Mouse (Mus musculus) splenic B cell, adult 2 months (primary cell): ENCODE results near the gene Bcl7b.

Experiments used
- DNase-seq: peaks from one replicate; pipeline ENCODE4 v3.0.0-alpha.2; 2011; ENCODE audit warnings: low read depth, low spot score
- H3K27me3 ChIP-seq: 2 replicates; pipeline ENCODE4 v1.6.1; 2012; ENCODE audit warnings: mild to moderate bottlenecking, low read length, moderate library complexity, mixed read lengths; ENCODE audit not compliant: control insufficient read depth, poor library complexity, insufficient read depth, severe bottlenecking
- H3K36me3 ChIP-seq: 2 replicates; pipeline ENCODE4 v1.6.1; 2012; ENCODE audit warnings: mild to moderate bottlenecking, low read length, moderate library complexity, mixed read lengths; ENCODE audit not compliant: control insufficient read depth, poor library complexity, insufficient read depth, severe bottlenecking

Gene Bcl7b

GRCm38 (mm10) chr5:135168063-135169062 lies at the start of gene Bcl7b:
Gene Bcl7b, plus strand, starts transcription at chr5:135168283.
- DNase-seq, result peak; percentile 98

GRCm38 (mm10) chr5:135118589-135119081 lies 49.4 kb upstream of the Bcl7b start:
- no peaks in the 10 kb centered on the region for H3K36me3 ChIP-seq
- H3K27me3 ChIP-seq, result no peaks in the 10 kb centered on the region
- peak; percentile 78 for DNase-seq

More at GRCm38 (mm10) chr5:135168063-135169062, at the start of gene Bcl7b:
- no peaks in the 10 kb centered on the region for H3K27me3 ChIP-seq
- peaks cover 3% of the 10 kb centered on the region for H3K36me3 ChIP-seq

DNA sequence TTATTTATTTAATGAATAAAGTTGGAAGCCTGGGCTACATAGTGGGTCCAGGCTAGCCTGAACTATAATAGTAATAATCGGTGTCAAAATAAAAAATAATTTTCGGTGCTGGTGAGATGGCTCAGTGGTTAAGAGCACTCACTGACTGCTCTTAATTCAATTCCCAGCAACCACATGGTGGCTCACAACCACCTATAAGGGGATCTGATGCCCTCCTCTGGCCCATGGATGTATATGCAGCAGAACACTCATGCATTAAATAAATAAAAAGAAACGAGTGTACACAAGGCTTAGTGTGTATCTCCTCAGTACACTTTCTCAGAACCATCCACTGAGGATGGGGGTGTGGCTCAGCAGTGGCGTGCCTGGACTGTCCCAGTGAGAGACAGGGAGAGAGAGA lies 47.3 kb upstream of the Bcl7b start:
- Histone ChIP-seq H3K36me3 (no peaks in the 10 kb centered on the region), H3K27me3 (no peaks in the 10 kb centered on the region)
- peak; percentile 28 for DNase-seq

GRCm38 (mm10) chr5:135126121-135126520 lies 42.0 kb upstream of the Bcl7b start:
- H3K27me3 ChIP-seq, result no peaks in the 10 kb centered on the region

DNA sequence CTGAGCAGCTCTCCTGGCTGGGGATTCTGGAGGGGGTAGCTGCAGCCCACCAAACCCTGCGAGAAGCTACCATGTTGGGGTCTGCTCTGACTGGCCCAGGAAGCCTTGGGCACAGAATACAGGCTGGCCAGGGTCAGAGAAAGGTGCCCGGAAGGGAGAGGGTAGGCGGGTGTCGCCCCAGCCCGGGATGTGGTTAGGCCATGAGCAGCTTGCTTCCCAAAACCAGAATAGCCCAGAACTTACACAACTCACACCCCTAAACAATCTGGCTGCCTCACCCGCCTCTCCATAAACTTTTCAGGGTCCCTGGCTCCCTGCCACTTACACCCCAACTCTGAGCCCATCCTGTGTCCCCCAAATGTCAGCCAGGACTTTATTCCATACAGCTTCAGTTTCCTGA lies 40.4 kb upstream of the Bcl7b start:
- Histone ChIP-seq H3K36me3 (no peaks in the 10 kb centered on the region), H3K27me3 (no peaks in the 10 kb centered on the region)
- DNase-seq, result no peak

More at GRCm38 (mm10) chr5:135126121-135126520, 42.0 kb upstream of the Bcl7b start:
- no peaks in the 10 kb centered on the region for H3K36me3 ChIP-seq
- DNase-seq, result no peak

GRCm38 (mm10) chr5:135129747-135130146 lies 38.3 kb upstream of the Bcl7b start:
- Histone ChIP-seq H3K27me3 (no peaks in the 10 kb centered on the region), H3K36me3 (no peaks in the 10 kb centered on the region)
- no peak for DNase-seq

- Histone ChIP-seq H3K36me3 (no peaks in the 10 kb centered on the region), H3K27me3 (no peaks in the 10 kb centered on the region)
- peak; percentile 77 for DNase-seq
Measured at GRCm38 (mm10) chr5:135133736-135134405, 34.2 kb upstream of the Bcl7b start.

DNA sequence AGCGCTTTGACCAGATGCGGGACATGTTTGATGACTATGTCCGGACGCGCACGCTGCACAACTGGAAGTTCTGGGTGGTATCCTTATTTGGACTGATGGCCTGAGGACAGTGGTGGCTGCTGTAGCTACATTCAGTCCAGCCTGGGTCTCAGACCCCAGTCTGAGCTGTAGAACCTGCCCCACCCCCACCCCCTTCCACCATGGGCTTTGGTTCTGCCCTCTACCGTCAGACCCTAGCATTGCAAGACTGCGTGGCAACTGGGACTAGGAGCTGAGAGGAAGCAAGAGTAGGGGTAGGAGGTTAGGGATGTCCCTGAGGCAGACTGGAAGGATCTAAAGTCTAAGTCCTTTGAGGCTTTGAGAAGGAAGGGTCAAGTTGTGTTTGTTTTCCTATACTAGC lies 33.5 kb upstream of the Bcl7b start:
- Histone ChIP-seq H3K27me3 (no peaks in the 10 kb centered on the region), H3K36me3 (no peaks in the 10 kb centered on the region)
- DNase-seq, result peak; percentile 70

GRCm38 (mm10) chr5:135139881-135140280 lies 28.2 kb upstream of the Bcl7b start:
- DNase-seq, result no peak
- Histone ChIP-seq H3K36me3 (no peaks in the 10 kb centered on the region), H3K27me3 (no peaks in the 10 kb centered on the region)

- Histone ChIP-seq H3K27me3 (no peaks in the 10 kb centered on the region), H3K36me3 (no peaks in the 10 kb centered on the region)
- DNase-seq, result no peak
Measured at GRCm38 (mm10) chr5:135144469-135144868, 23.6 kb upstream of the Bcl7b start.

DNA sequence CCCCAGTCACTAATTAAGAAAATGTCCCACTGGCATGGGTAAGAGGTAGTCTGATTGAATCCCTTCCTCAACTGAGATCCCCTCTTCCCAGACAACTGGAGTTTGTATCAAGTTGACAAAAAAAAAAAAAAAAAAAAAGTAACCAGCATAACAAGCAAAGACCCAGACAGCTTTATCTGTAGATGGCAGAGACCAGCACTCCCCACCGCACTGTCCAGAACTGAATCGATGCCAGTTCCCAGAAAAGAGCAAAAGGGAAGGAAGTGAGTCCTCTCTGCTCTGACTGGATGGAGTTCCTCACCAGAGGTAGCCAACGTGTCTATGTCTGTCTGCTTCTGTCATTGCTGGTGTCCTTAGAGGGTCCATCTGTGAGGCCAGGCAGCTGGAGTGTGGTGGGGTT lies 22.6 kb upstream of the Bcl7b start:
- no peak for DNase-seq
- no peaks in the 10 kb centered on the region for H3K36me3 ChIP-seq
- no peaks in the 10 kb centered on the region for H3K27me3 ChIP-seq

- peak; percentile 25 for DNase-seq
- H3K36me3 ChIP-seq, result no peaks in the 10 kb centered on the region
- no peaks in the 10 kb centered on the region for H3K27me3 ChIP-seq
Measured at GRCm38 (mm10) chr5:135145955-135146354, 22.1 kb upstream of the Bcl7b start.

DNA sequence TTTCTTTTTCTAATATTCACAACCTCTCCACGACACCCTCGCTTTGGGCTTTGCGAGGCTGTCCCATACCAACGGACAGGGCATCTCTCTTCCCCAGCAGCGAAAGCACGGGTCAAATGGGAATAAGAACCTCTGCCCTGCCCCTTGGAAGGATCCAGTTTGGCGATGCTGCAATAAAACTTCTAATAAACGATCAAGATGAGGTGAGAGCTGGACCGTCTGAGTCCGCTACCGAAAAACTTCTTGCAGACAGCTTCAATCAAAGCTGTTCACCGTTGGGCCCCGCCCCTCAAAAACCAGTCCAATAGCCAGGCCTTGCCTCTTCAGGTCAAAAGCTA lies 19.4 kb upstream of the Bcl7b start:
- H3K36me3 ChIP-seq, result no peaks in the 10 kb centered on the region
- H3K27me3 ChIP-seq, result no peaks in the 10 kb centered on the region
- no peak for DNase-seq

- peak; percentile 100 for DNase-seq
- Histone ChIP-seq H3K27me3 (no peaks in the 10 kb centered on the region), H3K36me3 (0 out of 2 replicates have a peak, but pooled peaks cover 3% of the 10 kb centered on the region)
Measured at GRCm38 (mm10) chr5:135149053-135149819, 18.8 kb upstream of the Bcl7b start, which contains the start of gene Tbl2. Gene Tbl2, plus strand, starts transcription at chr5:135149657.
